Comparison of ENCODE assay signal across 8 mouse cellular contexts in genomic region chr2:23068894-23069744, GRCm38 (mm10). TPM values are rescaled to one million over a fixed set of nuclear protein-coding genes. Genes with fewer than 3 reads are reported as not detected.
DNase-seq lines count a peak whose midpoint lies in the region; ATAC-seq lines count a peak whose summit lies in the region.

No protein-coding gene starts in this region.

- peak overlapping the region; percentile 93 for H3K4me2 ChIP-seq in hindbrain, embryonic 12.5 days (replicated peaks)

- H3K9me3 ChIP-seq in hindbrain, embryonic 12.5 days (replicated peaks), result no peaks in the 10 kb centered on the region

- no peaks in the 10 kb centered on the region for H3K27me3 ChIP-seq in hindbrain, embryonic 12.5 days

- peak overlapping the region; percentile 86 for H3K9ac ChIP-seq in hindbrain, embryonic 12.5 days

- H3K27ac ChIP-seq in hindbrain, embryonic 12.5 days, result peak overlapping the region; percentile 93

- peak; percentile 98 for DNase-seq in Muller cell, postnatal 12 days (ENCODE audit: inconsistent ontology term)
- DNase-seq in cerebellum, adult 9-11 months, result peak; percentile 96
- peak; percentile 91 to 94 for DNase-seq in frontal cortex, postnatal 10 days (ENCODE audit: low spot score in 2 of 2)
- peak; percentile 93 to 96 for DNase-seq in layer of hippocampus, postnatal 14 days (ENCODE audit: low spot score in 2 of 2)
- DNase-seq in lung, postnatal 14 days, result peak; percentile 94
- DNase-seq in retina, adult 2 months (ENCODE audit: low read depth, low spot score), result peak; percentile 61
- peak; percentile 95 to 97 for DNase-seq in thymus, postnatal 36 days

- 0 out of 2 replicates have a peak, but pooled peaks cover 3% of the 10 kb centered on the region for H3K4me1 ChIP-seq in hindbrain, embryonic 12.5 days

- ATAC-seq in hindbrain, embryonic 12.5 days (ENCODE audit: low FRiP score), result peak; percentile 90

- peak overlapping the region; percentile 66 for H3K4me3 ChIP-seq in hindbrain, embryonic 12.5 days

- under 1% methylated on average over 50 of the region's 50 CpGs for WGBS in hindbrain, embryonic 12.5 days

- no peaks in the 10 kb centered on the region for H3K36me3 ChIP-seq in hindbrain, embryonic 12.5 days

RNA-seq across cellular contexts. Expression of gene Acbd5, which starts 1.2 kb away (rescaled TPM):
- polyA plus RNA-seq in hindbrain, embryonic 12.5 days (2016; fragmentation: Nextera tagmentation; extraction: Ambion mirVana), result 67.9 and 73.0 TPM in 2 replicates
- total RNA-seq in layer of hippocampus, postnatal 14 days (2021), result 10 to 100 TPM; 74.3 to 81.1 TPM

RNA-seq across cellular contexts. Expression of gene Abi1, which starts 29.1 kb away (rescaled TPM):
- polyA plus RNA-seq in hindbrain, embryonic 12.5 days (2016; fragmentation: Nextera tagmentation; extraction: Ambion mirVana), result 48.2 and 49.3 TPM in 2 replicates
- total RNA-seq in layer of hippocampus, postnatal 14 days (2021), result 100 to 1,000 TPM; 213 to 215 TPM

Comparison
In these comparisons a context has a peak if more than half of its experiments do, and no peak if none do; other contexts are left out.
1. Peak in every context shown above with its lines: DNase-seq, ATAC-seq, H3K4me3 ChIP-seq and H3K27ac ChIP-seq.